Mouse (Mus musculus) limb, embryonic 13.5 days (tissue): ENCODE measurements around the gene Gm37240. TPM values are rescaled to one million over a fixed set of nuclear protein-coding genes. Genes with fewer than 3 reads are reported as not detected.
"Not testable (repeated sequence)": the region's sequence is repeated elsewhere in the genome, so short reads cannot be mapped to it uniquely, and the experiment has no call there.

Source experiments
- ATAC-seq: fragments of 200-750 bp; cut with Nextera tagmentation; 2 replicates; pipeline ENCODE4 v1.8.0; 2017; ENCODE audit warnings: low read depth, moderate number of reproducible peaks, moderate TSS enrichment; ENCODE audit not compliant: low FRiP score
- H3K27ac ChIP-seq: fragments of 300-500 bp; sonication (generic); 2 replicates; pipeline ENCODE4 v1.5.1; 2015; ENCODE audit warnings: inconsistent platforms, mild to moderate bottlenecking, moderate library complexity
- H3K27me3 ChIP-seq: fragments of 300-500 bp; sonication (generic); 2 replicates; pipeline ENCODE4 v1.6.1; 2015; ENCODE audit warnings: mild to moderate bottlenecking, inconsistent platforms
- H3K36me3 ChIP-seq: fragments of 300-500 bp; sonication (generic); 2 replicates; pipeline ENCODE4 v1.6.1; 2015; ENCODE audit warnings: inconsistent platforms, mild to moderate bottlenecking, moderate library complexity
- H3K4me1 ChIP-seq: fragments of 300-500 bp; sonication (generic); 2 replicates; pipeline ENCODE4 v1.6.1; 2015; ENCODE audit warnings: inconsistent platforms
- H3K4me2 ChIP-seq: fragments of 300-500 bp; sonication (generic); replicated peaks from 2 replicates; pipeline ENCODE4 v1.6.1; 2015; ENCODE audit warnings: inconsistent platforms, mild to moderate bottlenecking, moderate library complexity
- H3K4me3 ChIP-seq: fragments of 300-500 bp; sonication (generic); 2 replicates; pipeline ENCODE4 v1.5.1; 2015; ENCODE audit warnings: moderate library complexity, mild to moderate bottlenecking, inconsistent platforms
- H3K9ac ChIP-seq: fragments of 300-500 bp; sonication (generic); 2 replicates; pipeline ENCODE4 v1.6.1; 2015; ENCODE audit warnings: mild to moderate bottlenecking, inconsistent platforms
- H3K9me3 ChIP-seq: fragments of 300-500 bp; sonication (generic); 2 replicates; pipeline ENCODE4 v1.6.1; 2016; ENCODE audit warnings: inconsistent platforms
- WGBS: fragments of 180-500 bp; shearing (Covaris S2); methylation state at CpG from one replicate; pipeline ENCODE4 v1.1.7; 2015; 5-methylcytosine and 5-hydroxymethylcytosine counted together
- polyA plus RNA-seq: library from polyadenylated mRNA; unstranded; fragments of >200 nt; fragmentation: Nextera tagmentation; extraction: Ambion mirVana; gene quantifications from 2 replicates; pipeline ENCODE4 v1.2.1, GENCODE M21; 2015

Gene Gm37240
- polyA plus RNA-seq, 1 experiment from 2014 or later = 6.1 TPM

DNA sequence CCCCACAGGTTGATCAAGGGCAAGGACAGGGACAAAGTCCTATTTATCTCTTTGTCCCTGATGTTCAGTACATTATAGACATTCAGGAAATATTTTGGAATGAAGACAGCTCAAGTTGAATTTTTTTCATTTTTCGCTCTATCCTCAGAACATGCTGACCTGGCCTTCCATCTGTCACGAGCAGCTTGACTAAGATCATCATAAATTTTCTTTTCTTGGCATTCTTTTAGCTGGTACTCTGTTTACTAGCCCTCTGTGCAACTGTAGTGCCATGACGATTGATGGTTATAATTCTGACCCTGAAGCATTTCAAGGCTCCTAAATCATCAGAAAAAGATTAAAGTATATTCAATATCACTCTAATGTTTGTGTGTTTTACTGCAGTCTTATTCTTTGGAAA, 287.8 kb downstream of the Gm37240 start:
- Histone ChIP-seq H3K4me1 (peaks cover 20% of the 10 kb centered on the region), H3K27ac (no peak overlapping the region), H3K4me3 (no peak overlapping the region), H3K4me2 (no peak overlapping the region), H3K9ac (no peak overlapping the region), H3K27me3 (no peaks in the 10 kb centered on the region), H3K9me3 (no peaks in the 10 kb centered on the region), H3K36me3 (no peaks in the 10 kb centered on the region)
- ATAC-seq = no peak
- 76% methylated on average over 3 of the region's 3 CpGs for WGBS

DNA sequence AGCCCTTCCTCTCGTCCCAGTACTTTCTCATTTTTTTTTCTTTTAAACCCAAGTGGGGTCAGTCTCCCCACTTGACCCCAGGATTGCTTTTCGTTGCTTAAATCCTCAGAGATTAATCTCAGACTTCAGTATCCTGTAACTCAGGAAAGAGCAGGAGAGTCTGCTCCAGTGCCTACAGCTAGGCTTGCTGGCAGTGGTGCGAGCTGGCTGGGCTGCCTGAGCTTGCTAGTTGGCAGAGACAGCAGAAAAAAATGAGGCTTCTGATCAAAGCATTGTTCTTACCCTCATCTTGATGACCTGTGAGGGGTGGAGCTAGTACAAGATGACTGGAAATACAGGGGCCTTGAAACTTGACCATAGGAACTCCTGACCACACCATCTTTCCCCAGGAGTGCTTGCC, 292.9 kb downstream of the Gm37240 start:
- WGBS = 66% methylated on average over 3 of the region's 3 CpGs

DNA sequence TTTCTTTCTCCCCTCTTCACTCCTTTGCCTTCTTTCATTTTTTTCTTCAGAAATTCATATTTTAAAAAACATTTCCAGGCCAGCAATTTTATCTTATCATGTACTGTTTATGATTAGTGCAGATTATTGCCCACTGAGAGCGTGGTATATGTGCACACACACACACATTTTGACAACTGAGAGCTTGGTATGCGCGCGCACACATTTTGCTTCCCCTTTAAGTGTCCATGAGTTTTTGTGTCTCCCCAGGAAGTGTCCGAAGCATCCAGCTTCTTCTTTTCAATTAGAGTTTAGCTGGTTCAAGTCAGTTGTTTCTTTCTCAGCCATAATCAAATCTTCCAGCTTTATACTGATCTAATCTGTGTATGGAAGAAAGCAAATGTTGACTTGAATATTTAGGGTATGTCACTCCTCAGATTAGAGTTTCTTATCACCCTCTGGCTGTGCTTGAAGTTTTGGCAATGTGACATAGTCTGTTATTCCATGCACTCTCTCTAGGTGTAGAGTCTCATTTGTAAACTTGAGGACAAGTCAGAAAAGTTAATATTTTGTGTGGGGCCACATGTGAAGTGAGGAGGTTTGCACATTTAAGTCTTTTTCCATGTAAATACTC, 294.6 kb downstream of the Gm37240 start:
- Histone ChIP-seq H3K27ac (no peak overlapping the region), H3K4me1 (no peaks in the 10 kb centered on the region), H3K27me3 (no peaks in the 10 kb centered on the region), H3K4me2 (no peak overlapping the region), H3K4me3 (no peak overlapping the region), H3K9ac (no peak overlapping the region), H3K36me3 (no peaks in the 10 kb centered on the region), H3K9me3 (no peaks in the 10 kb centered on the region)
- ATAC-seq = no peak
- 95% methylated on average over 5 of the region's 5 CpGs for WGBS

More for the DNA sequence above, 292.9 kb downstream of the Gm37240 start:
- Histone ChIP-seq H3K4me2 (no peak overlapping the region), H3K4me1 (no peaks in the 10 kb centered on the region), H3K9me3 (no peaks in the 10 kb centered on the region), H3K36me3 (no peaks in the 10 kb centered on the region), H3K4me3 (no peak overlapping the region), H3K27ac (no peak overlapping the region), H3K27me3 (no peaks in the 10 kb centered on the region), H3K9ac (no peak overlapping the region)
- ATAC-seq = no peak

DNA sequence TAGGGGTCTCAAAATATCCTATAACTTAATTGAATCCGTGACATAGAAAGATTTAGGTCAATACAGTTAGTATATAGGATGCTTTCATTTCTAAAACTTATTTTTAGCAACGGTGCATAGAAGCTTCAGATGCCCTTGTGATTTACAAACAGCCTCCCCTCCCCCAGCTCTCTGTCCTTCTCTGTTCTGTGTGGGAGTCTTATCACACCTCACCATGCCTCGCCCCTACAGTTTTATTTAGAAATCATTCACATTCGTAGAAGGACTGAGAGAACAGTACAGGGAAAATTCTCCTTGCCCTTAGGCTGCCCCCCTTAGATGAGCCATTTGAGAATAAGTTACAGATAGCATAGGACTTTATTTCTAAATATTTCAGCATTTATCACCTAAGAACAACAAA, 295.3 kb downstream of the Gm37240 start:
- whole genome bisulfite sequencing = 79% methylated on average over 4 of the region's 4 CpGs
- ATAC-seq = no peak
- Histone ChIP-seq H3K9ac (no peak overlapping the region), H3K27me3 (no peaks in the 10 kb centered on the region), H3K4me1 (no peaks in the 10 kb centered on the region), H3K27ac (no peak overlapping the region), H3K4me2 (no peak overlapping the region), H3K4me3 (no peak overlapping the region), H3K9me3 (no peaks in the 10 kb centered on the region), H3K36me3 (no peaks in the 10 kb centered on the region)

DNA sequence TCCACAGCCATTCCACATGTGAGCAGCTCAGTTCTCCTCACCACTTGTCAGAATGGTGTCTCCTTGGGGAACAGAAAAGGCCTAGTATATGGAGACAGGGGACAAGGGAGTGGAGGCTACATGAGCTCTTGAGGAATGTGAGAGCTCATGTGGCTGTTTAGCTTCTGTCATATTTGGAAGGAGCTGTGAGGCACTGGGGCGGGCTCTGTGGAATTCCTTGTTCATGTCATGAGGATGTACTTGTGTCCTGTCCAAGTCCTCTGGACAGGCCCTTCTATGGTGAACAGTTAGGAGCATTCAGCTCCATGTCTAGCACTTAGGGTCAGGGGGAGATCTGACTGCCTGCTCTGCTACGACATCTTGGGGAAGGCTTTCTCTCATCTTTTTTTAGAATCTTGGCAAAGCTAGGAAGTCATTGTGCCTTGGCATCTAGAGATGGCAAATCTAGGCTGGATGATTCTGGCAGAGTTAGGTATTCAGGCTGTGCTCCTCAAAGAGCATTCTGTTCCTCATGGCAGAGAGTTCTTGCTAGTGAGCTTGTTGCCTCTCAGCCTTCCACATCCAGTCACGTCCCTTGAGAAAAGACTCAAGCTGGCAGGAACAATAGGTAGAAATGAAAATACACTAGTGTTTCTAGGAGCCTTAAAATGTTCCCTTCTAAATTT, 297.1 kb downstream of the Gm37240 start:
- H3K9me3 ChIP-seq = no peaks in the 10 kb centered on the region
- H3K27me3 ChIP-seq = no peaks in the 10 kb centered on the region
- H3K4me2 ChIP-seq = no peak overlapping the region
- no peak overlapping the region for H3K4me3 ChIP-seq
- no peaks in the 10 kb centered on the region for H3K4me1 ChIP-seq
- H3K36me3 ChIP-seq = no peaks in the 10 kb centered on the region
- H3K9ac ChIP-seq = no peak overlapping the region
- WGBS = 96% methylated on average over 3 of the region's 3 CpGs
- ATAC-seq = no peak
- no peak overlapping the region for H3K27ac ChIP-seq

DNA sequence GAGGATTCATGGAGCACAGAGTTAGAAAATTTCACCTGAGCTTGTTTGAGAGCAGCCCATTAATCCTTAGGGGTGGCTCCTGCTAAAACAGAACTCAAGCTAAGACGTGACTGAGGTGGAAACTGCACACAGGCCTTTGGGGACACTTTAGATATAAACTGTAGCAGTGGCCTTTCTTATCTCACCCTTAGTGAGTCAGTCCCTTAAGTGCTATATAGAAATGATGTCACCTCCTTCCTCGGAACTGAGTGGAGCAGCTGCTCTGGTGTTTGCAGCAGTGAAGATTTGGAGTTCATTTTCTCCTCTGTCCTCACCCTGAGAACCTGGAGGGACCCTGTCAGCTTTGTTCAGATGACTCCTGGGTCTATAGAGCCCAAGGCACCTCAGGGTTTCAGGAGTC, 298.6 kb downstream of the Gm37240 start:
- 50% methylated on average over 2 of the region's 2 CpGs for WGBS
- Histone ChIP-seq H3K4me2 (no peak overlapping the region), H3K4me1 (no peaks in the 10 kb centered on the region), H3K27ac (no peak overlapping the region), H3K36me3 (no peaks in the 10 kb centered on the region), H3K4me3 (no peak overlapping the region), H3K9ac (no peak overlapping the region), H3K9me3 (no peaks in the 10 kb centered on the region), H3K27me3 (no peaks in the 10 kb centered on the region)
- no peak for ATAC-seq

DNA sequence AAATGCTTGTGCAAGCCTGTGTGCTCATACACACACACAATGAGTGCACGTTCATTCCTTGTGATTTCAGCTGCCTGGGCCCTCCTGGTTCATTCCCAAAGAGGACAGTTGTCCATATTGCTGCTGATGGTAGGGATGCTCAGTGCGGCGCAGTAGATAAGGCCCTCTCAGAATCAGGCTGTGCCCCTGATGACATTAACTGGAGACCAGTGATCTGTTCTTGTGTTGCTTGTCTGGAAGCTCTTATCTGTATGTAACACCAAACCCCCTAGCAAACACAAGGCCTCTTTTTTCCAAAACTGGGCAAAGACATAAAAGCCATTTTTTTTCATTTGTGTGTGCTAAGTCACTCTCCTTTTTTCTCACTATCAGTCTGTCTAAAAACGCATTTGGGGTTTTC, 302.4 kb downstream of the Gm37240 start:
- Histone ChIP-seq H3K4me1 (no peaks in the 10 kb centered on the region), H3K27ac (no peak overlapping the region), H3K36me3 (no peaks in the 10 kb centered on the region), H3K4me2 (no peak overlapping the region), H3K4me3 (no peak overlapping the region), H3K9ac (no peak overlapping the region), H3K27me3 (no peaks in the 10 kb centered on the region), H3K9me3 (no peaks in the 10 kb centered on the region)
- no peak for ATAC-seq
- 91% methylated on average over 4 of the region's 4 CpGs for WGBS

DNA sequence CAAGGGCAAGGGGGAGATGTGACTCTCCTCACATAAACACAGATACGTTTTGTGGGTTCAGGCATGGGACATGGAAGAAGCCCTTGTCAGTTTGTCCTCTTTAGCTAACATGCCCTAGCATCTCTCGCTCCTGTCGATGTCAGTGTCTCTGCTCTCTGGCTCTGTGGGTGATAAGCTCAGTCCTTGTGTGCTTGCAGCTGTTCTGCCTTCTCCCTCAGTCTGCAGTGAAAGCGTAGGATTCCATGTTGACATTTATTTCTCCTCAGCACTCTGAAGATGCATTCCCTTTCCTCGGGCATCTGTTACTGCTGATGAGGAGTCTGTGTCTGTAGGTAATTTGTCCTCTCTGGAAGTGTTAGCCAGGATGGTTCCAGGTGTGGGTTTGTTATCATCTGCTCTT, 304.1 kb downstream of the Gm37240 start:
- H3K4me2 ChIP-seq = no peak overlapping the region
- 86% methylated on average over 5 of the region's 5 CpGs for WGBS
- H3K4me1 ChIP-seq = no peaks in the 10 kb centered on the region
- H3K9ac ChIP-seq = no peak overlapping the region
- H3K4me3 ChIP-seq = no peak overlapping the region
- no peaks in the 10 kb centered on the region for H3K36me3 ChIP-seq
- ATAC-seq = no peak
- H3K27me3 ChIP-seq = no peaks in the 10 kb centered on the region
- H3K27ac ChIP-seq = no peak overlapping the region
- no peaks in the 10 kb centered on the region for H3K9me3 ChIP-seq

DNA sequence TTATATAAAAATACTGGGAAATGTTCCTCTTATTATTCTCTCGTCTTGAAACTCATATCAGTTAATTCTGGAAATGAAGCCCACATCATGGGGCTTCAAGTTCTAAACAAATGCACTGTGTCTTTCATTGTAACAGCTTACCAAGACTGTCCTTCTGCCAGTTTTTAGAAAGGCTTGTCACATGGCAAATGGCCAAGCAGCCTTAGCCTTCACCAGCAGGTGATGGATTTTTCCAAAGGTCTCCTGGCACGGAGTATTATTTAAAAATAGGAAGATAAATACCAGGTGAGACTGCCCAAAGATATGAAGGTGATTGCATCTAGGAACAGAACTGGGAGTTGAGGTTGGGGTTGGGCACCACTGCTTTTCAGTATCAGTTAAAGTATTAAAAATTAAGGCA, 304.6 kb downstream of the Gm37240 start:
- no peak overlapping the region for H3K9ac ChIP-seq
- H3K9me3 ChIP-seq = no peaks in the 10 kb centered on the region
- no peak overlapping the region for H3K27ac ChIP-seq
- ATAC-seq = no peak
- H3K4me2 ChIP-seq = no peak overlapping the region
- no peaks in the 10 kb centered on the region for H3K4me1 ChIP-seq
- no peak overlapping the region for H3K4me3 ChIP-seq
- WGBS = 74% methylated on average over 2 of the region's 2 CpGs
- no peaks in the 10 kb centered on the region for H3K27me3 ChIP-seq
- H3K36me3 ChIP-seq = no peaks in the 10 kb centered on the region; the same call in 1 of the 2 replicates

DNA sequence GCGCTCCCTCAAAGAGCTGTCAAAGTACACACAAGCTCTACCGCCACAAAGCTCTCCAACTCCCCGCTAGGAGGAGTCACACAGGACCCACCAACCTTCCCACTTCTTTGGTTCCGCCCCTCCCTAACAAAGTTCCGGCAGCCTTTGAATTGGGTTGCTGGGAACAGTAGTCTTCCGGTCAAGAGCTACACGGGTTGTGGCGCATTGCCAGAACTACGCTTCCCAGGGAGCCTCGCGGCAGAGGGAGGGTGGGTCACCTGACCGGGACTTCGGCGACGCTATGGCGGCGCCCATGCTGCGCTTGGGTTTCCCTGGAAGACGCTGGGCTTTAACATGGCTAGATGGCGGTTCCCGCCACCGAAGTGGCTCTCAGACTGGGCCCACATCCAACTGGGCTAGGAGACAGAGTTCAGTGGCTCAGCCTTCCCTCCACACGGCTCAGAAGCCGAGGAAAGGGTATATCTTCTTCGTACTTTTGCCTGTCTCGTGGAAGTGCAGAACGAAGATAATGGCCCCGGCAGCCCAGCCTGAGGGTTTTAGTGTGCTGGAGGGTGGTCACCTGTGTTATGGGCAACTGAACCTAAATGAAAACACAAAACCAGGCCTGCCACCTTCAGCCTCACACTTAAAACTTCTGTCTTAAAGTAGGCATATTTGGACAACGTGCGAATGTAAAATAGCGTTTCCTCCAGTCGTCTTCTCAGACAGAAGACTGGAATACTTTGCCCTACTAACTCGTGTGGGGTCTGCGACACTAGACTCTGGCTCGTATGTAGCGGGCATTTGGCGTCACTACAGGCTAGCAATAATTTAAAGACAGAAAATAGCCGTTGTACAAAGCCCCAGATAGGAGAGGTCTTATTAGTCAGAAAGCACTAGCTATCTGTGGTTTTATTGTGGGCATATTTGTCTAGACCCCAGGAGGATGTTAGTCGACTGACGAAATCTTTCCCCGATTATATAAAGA, 313.2 kb downstream of the Gm37240 start, which contains the start of gene Gatb:
Gene Gatb, plus strand, starts transcription at position 256 of the 967 bp plus-strand sequence.
- ATAC-seq = peak; percentile 100
- Histone ChIP-seq H3K4me3 (peak within 1 kb of the TSS; percentile 80), H3K27me3 (no peaks in the 10 kb centered on the region), H3K36me3 (no peaks in the 10 kb centered on the region; the same call in 1 of the 2 replicates), H3K4me2 (peak within 1 kb of the TSS; percentile 82), H3K27ac (peak within 1 kb of the TSS; percentile 56), H3K4me1 (no peaks in the 10 kb centered on the region), H3K9me3 (no peaks in the 10 kb centered on the region), H3K9ac (peak within 1 kb of the TSS; percentile 86)
- WGBS = 2% methylated on average over 41 of the region's 41 CpGs

DNA sequence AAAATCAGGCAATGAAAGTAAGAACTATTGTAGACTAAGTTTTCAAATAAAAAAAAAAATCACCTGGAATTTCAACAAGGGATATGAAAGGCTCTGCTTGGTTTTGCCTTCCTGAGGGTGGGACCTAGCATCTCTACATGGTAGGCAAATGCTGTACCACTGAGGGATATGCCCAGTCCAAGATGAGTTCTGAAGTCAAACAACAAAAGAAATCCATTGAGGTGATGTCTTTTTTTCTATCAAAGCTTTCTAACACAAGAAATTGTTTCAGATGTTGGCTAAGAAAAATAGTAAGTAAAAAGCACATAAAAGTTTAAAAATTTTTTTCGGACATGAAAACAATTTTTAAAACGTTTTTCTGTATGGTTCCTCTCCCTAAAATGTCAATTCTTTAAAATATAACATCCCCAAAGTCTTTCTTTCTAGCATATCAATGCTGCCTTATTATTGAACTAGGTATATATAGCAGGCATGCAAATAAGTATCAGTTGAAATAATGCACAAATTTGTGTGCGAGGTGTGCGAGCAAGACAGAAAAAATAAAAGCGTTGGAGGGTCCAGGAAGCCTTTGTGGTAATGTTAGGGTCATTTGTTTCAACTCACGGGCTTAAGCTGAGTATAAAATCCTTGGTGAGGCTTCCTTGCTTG, 314.0 kb downstream of the Gm37240 start:
- no peaks in the 10 kb centered on the region for H3K9me3 ChIP-seq
- no peak overlapping the region for H3K27ac ChIP-seq
- H3K27me3 ChIP-seq = no peaks in the 10 kb centered on the region
- no peak for ATAC-seq
- H3K9ac ChIP-seq = peak overlapping the region; percentile 55
- H3K36me3 ChIP-seq = no peaks in the 10 kb centered on the region; the same call in 1 of the 2 replicates
- H3K4me2 ChIP-seq = peak overlapping the region; percentile 62
- peak overlapping the region; percentile 80 for H3K4me3 ChIP-seq
- H3K4me1 ChIP-seq = no peaks in the 10 kb centered on the region
- WGBS = 24% methylated on average over 6 of the region's 6 CpGs

DNA sequence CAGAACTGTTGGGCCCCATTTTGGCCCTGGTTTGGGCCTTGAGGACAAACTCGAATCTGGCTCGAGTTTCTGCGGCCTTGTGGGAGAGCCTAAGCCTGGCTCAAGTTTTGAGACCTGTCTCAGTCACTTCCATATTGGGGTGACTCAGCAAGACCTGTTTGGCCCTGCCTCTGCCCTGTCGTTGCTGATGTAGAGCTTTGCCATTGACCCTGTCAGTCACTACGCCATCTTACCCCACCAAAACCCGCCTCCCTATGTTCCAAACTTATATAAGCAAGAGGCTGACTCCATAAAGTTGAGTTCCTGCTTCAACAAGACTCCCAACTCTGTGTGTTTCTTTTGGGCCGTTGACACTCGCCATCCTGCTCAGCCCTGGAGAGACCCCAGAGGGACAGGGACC, 314.8 kb downstream of the Gm37240 start:
- 91% methylated on average over 8 of the region's 8 CpGs for WGBS
- not testable (repeated sequence) for H3K4me3 ChIP-seq, H3K9me3 ChIP-seq, ATAC-seq, H3K4me2 ChIP-seq, H3K4me1 ChIP-seq, H3K9ac ChIP-seq, H3K27ac ChIP-seq, H3K27me3 ChIP-seq, H3K36me3 ChIP-seq
